Mouse (Mus musculus) neural tube, embryonic 12.5 days (tissue): ENCODE results near the gene Grin2b. TPM values are rescaled to one million over a fixed set of nuclear protein-coding genes. Genes with fewer than 3 reads are reported as not detected.

ENCODE experiments used
- ATAC-seq: fragments of 200-750 bp; cut with Nextera tagmentation; 2 replicates; pipeline ENCODE4 v1.8.0; 2017; ENCODE audit warnings: low read depth, mild to moderate bottlenecking, moderate TSS enrichment, moderate library complexity; ENCODE audit not compliant: low FRiP score
- H3K27ac ChIP-seq: fragments of 300-500 bp; sonication (generic); 2 replicates; pipeline ENCODE4 v1.5.1; 2016
- H3K27me3 ChIP-seq: fragments of 300-500 bp; sonication (generic); replicated peaks from 2 replicates; pipeline ENCODE4 v1.6.1; 2016; ENCODE audit warnings: mild to moderate bottlenecking
- H3K36me3 ChIP-seq: fragments of 300-500 bp; sonication (generic); 2 replicates; pipeline ENCODE4 v1.6.1; 2016; ENCODE audit warnings: mild to moderate bottlenecking
- H3K4me1 ChIP-seq: fragments of 300-500 bp; sonication (generic); 2 replicates; pipeline ENCODE4 v1.6.1; 2016
- H3K4me2 ChIP-seq: fragments of 300-500 bp; sonication (generic); replicated peaks from 2 replicates; pipeline ENCODE4 v1.6.1; 2016; ENCODE audit warnings: mild to moderate bottlenecking
- H3K4me3 ChIP-seq: fragments of 300-500 bp; sonication (generic); 2 replicates; pipeline ENCODE4 v1.5.1; 2016
- H3K9ac ChIP-seq: fragments of 300-500 bp; sonication (generic); 2 replicates; pipeline ENCODE4 v1.6.1; 2016; ENCODE audit warnings: mild to moderate bottlenecking
- H3K9me3 ChIP-seq: fragments of 300-500 bp; sonication (generic); 2 replicates; pipeline ENCODE4 v1.6.1; 2016; ENCODE audit warnings: mild to moderate bottlenecking
- WGBS: fragments of 180-500 bp; shearing (Covaris S2); methylation state at CpG from one replicate; pipeline ENCODE4 v1.1.7; 2016; 5-methylcytosine and 5-hydroxymethylcytosine counted together
- polyA plus RNA-seq: library from polyadenylated mRNA; unstranded; fragments of >200 nt; fragmentation: Nextera tagmentation; extraction: Ambion mirVana; gene quantifications from 2 replicates; pipeline ENCODE4 v1.2.1, GENCODE M21; 2016

The Grin2b gene
- polyA plus RNA-seq, 1 experiment from 2014 or later: 15.4 TPM

DNA sequence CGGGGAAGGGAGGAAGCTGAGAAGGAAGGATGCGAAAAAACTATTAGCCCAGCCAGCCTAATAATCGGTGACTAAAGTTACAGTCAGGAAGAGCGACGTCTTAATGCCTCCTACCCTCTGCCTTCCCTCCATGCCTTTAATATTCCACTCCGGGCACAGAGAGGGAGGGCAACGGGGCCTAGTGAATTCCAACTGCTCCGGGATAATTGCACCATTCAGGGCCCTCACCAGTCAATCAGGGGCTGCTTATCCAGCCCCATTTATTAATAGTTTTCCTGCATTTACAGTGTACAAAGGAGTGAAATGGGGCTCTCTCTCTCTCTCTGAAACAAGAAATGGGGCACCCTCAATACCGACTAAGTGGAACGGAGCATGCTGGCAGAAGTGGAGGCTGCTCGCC, 11.2 kb downstream of the Grin2b start:
- Histone ChIP-seq H3K4me2 (peak overlapping the region; percentile 17; the same call in 1 of the 2 replicates), H3K27me3 (no peaks in the 10 kb centered on the region), H3K4me3 (no peak overlapping the region), H3K27ac (no peak overlapping the region), H3K9me3 (no peaks in the 10 kb centered on the region), H3K4me1 (peaks cover 12% of the 10 kb centered on the region), H3K36me3 (no peaks in the 10 kb centered on the region), H3K9ac (no peak overlapping the region)
- peak; percentile 62; the same call in 1 of the 2 replicates for ATAC-seq
- 35% methylated on average over 11 of the region's 11 CpGs for WGBS

DNA sequence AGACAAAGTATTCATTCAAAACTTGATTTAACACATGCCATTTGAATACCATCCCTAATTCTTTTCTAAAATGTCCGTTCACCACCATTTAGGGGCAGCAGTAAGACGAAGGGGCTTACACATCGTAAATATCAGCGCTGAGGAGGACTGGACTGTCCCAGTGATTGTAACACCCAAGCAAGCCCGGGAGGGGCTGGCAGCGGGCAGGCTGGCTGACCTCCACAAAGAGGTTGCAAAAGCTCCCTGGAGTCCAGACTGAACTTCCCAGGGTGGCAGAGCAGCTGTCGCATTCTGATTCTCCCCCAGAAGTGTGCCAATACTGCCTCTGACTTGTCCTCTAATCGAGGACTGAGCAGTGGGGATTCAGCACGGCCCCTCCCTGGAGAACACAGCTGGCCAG, 19.9 kb downstream of the Grin2b start:
- Histone ChIP-seq H3K9me3 (no peaks in the 10 kb centered on the region), H3K36me3 (no peaks in the 10 kb centered on the region), H3K4me1 (peaks cover 4% of the 10 kb centered on the region), H3K27me3 (no peaks in the 10 kb centered on the region), H3K4me3 (no peak overlapping the region), H3K27ac (no peak overlapping the region), H3K9ac (no peak overlapping the region), H3K4me2 (no peak overlapping the region)
- peak; percentile 59; the same call in 1 of the 2 replicates for ATAC-seq
- WGBS: 31% methylated on average over 9 of the region's 9 CpGs

DNA sequence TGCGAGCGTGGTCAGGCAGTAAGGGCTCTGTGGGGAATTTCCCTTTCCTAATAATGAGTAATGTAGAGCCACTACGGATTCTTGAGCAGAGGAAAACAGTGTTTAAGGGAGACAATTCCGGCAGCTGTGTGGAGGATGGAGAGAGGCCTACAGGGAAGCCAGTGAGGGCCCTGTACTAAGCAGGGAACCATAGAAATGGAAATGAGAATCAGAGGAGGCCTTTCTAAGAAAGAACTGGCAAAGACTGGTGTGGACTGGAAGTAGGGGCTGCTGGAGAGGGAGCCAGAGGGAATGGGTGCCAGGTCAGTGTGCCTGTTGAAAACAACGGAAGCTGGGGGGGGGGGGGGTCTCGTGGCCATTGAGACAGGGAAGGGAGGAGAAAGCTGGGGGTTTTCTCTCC, 23.2 kb downstream of the Grin2b start:
- no peak overlapping the region for H3K9ac ChIP-seq
- H3K27me3 ChIP-seq: no peaks in the 10 kb centered on the region
- H3K27ac ChIP-seq: no peak overlapping the region
- peaks cover 4% of the 10 kb centered on the region for H3K4me1 ChIP-seq
- no peaks in the 10 kb centered on the region for H3K36me3 ChIP-seq
- ATAC-seq: no peak
- no peak overlapping the region for H3K4me3 ChIP-seq
- no peak overlapping the region for H3K4me2 ChIP-seq
- 40% methylated on average over 6 of the region's 6 CpGs for WGBS
- no peaks in the 10 kb centered on the region for H3K9me3 ChIP-seq

DNA sequence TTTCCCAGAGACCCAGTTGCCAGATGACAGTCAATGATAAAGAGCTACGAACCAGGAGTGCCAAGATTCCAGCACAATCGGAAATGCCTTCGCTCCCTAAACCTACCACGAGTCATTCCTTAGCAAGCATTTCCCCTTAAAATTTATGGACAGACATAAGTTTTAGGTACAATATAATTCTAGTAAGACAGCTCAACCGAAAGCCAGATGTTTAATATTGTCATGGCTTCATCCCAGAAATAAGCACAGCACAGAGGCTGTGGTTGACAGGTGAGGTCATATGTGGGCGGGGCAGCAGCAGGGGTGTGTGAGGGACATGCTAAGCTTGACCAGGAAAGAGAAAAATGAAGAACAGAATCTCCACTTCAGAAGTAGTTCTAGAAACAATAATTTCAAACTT, 33.3 kb downstream of the Grin2b start:
- 89% methylated on average over 6 of the region's 6 CpGs for WGBS
- no peak overlapping the region for H3K4me3 ChIP-seq
- H3K4me1 ChIP-seq: no peaks in the 10 kb centered on the region
- no peak for ATAC-seq
- H3K36me3 ChIP-seq: no peaks in the 10 kb centered on the region
- H3K27me3 ChIP-seq: no peaks in the 10 kb centered on the region
- H3K9ac ChIP-seq: no peak overlapping the region
- H3K4me2 ChIP-seq: no peak overlapping the region
- H3K9me3 ChIP-seq: no peaks in the 10 kb centered on the region
- H3K27ac ChIP-seq: no peak overlapping the region

DNA sequence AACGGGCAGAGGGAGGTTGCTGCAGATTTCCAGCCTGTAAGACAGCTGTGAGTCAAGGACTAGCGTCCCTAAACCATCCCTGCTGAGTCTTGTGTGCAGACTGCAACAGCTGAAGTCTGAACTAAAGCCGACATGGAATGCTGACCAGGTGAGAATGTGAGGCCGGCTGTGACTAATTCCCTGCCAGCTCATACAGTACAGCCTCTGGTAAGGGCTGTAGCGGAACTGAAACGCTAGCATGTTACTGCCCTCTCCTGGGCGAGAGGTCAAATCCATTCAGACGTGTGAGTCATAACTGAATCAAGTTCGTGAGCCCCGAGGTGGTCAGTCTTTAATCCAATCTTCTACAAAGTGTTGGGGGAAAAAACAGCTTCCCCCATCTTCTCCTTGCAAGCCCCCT, 42.9 kb downstream of the Grin2b start:
- no peak overlapping the region for H3K4me2 ChIP-seq
- H3K9me3 ChIP-seq: no peaks in the 10 kb centered on the region
- no peaks in the 10 kb centered on the region for H3K4me1 ChIP-seq
- H3K27ac ChIP-seq: no peak overlapping the region
- H3K9ac ChIP-seq: no peak overlapping the region
- ATAC-seq: no peak
- no peaks in the 10 kb centered on the region for H3K36me3 ChIP-seq
- H3K27me3 ChIP-seq: no peaks in the 10 kb centered on the region
- WGBS: 38% methylated on average over 10 of the region's 10 CpGs
- no peak overlapping the region for H3K4me3 ChIP-seq

DNA sequence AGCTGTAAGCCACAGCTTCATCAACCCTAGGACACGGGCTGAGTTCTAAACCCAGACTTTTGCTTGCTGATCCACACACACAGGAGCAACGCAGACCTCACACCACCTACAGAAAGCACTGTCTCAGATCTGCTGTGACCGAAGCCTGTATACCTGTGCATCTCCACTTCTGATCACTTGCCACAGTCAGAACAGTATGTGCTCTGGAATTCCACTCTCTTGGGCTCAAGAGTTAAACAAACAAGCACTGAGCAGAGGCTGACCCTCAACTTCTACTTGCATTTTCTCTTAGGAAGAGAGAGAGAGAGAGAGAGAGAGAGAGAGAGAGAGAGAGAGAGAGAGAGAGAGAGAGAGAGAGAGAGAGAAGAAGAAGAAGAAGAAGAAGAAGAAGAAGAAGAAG, 50.7 kb downstream of the Grin2b start:
- WGBS: 82% methylated on average over 3 of the region's 3 CpGs
- no peaks in the 10 kb centered on the region for H3K4me1 ChIP-seq
- H3K4me3 ChIP-seq: no peak overlapping the region
- no peaks in the 10 kb centered on the region for H3K36me3 ChIP-seq
- no peak overlapping the region for H3K4me2 ChIP-seq
- no peak overlapping the region for H3K27ac ChIP-seq
- H3K9me3 ChIP-seq: no peaks in the 10 kb centered on the region
- ATAC-seq: no peak
- no peaks in the 10 kb centered on the region for H3K27me3 ChIP-seq
- H3K9ac ChIP-seq: no peak overlapping the region

DNA sequence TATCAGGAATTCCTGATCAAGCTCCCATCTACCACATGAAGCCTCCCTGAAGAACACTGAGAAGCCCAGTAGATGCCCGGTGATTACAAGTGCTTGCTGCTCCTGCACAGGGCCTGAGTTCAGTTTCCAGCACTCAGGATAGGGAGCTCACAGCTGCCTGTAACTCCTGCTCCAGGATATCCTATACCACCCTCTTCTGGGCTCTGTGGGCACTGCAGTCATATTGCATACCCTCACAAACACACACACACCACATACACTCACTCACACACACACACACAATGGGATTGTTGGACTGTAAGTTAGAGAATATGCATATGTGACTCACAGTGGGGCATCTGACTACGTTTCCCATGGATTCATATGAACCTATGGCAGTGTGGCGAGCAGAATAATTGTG, 55.9 kb downstream of the Grin2b start:
- 94% methylated on average over 3 of the region's 3 CpGs for WGBS

DNA sequence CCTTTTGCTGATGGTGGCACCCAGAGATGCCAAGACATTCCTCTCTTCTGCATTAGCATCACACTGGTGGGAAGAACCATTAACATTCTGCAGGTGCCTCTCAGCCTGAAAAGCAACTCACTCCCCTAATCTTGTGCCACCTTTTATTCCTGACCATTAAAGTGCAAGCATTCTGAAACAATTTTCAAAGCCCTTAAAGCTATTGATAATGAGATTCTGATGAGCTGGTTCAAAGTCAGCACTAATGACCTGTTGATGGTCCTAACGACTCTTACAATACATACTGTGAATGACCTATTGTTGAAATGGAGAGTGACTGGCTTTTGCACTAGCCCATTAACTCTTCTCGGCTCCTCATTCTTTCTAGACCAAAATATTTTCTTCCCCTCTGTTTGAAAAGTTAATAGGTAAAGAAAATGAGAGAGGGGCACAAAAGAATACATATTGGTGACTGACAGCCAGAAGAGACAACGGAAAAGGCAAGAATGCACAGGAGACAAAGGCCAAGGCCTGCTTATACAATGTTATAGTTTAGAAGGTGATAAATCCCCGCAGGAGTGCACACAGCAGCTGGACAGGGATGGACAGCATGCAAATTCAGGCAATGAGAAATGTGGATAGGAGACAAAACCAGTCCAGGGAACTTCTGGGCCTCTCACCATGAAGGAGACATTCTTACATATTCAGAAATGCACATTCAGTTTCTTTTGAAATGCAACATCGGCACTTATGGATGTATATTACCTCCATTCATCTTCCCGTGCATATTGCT, 59.5 kb downstream of the Grin2b start:
- Histone ChIP-seq H3K4me1 (no peaks in the 10 kb centered on the region), H3K27me3 (no peaks in the 10 kb centered on the region), H3K9ac (no peak overlapping the region), H3K27ac (no peak overlapping the region), H3K36me3 (no peaks in the 10 kb centered on the region), H3K4me2 (no peak overlapping the region), H3K4me3 (no peak overlapping the region), H3K9me3 (no peaks in the 10 kb centered on the region)
- no peak for ATAC-seq
- 39% methylated on average over 6 of the region's 6 CpGs for WGBS

More for the DNA sequence above, 55.9 kb downstream of the Grin2b start:
- Histone ChIP-seq H3K9ac (no peak overlapping the region), H3K27me3 (no peaks in the 10 kb centered on the region), H3K4me3 (no peak overlapping the region), H3K36me3 (no peaks in the 10 kb centered on the region), H3K9me3 (no peaks in the 10 kb centered on the region), H3K4me1 (no peaks in the 10 kb centered on the region), H3K4me2 (no peak overlapping the region), H3K27ac (no peak overlapping the region)
- ATAC-seq: no peak

DNA sequence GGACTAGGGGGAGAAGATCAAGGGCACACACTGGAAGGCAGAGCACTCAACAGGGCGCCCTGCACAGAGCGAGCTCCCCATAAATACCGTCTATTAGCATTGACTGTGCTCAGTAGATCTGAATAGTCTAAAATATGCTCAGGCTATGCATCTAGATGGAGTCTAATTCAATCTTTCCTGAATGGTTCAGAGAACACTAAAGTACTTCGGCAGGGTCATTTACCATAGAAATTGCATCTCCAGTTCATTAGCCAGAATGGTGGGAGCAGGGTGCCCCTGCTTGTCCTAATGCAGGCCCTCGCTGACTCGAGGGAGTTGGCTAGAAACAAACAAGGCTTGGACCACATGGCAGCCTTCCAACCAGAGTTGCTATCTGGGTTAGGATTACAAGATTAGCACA, 64.1 kb downstream of the Grin2b start:
- Histone ChIP-seq H3K4me2 (no peak overlapping the region), H3K9me3 (no peaks in the 10 kb centered on the region), H3K27me3 (no peaks in the 10 kb centered on the region), H3K27ac (no peak overlapping the region), H3K4me3 (no peak overlapping the region), H3K36me3 (no peaks in the 10 kb centered on the region), H3K4me1 (no peaks in the 10 kb centered on the region), H3K9ac (no peak overlapping the region)
- ATAC-seq: peak; percentile 37; the same call in 1 of the 2 replicates
- 60% methylated on average over 6 of the region's 6 CpGs for WGBS

DNA sequence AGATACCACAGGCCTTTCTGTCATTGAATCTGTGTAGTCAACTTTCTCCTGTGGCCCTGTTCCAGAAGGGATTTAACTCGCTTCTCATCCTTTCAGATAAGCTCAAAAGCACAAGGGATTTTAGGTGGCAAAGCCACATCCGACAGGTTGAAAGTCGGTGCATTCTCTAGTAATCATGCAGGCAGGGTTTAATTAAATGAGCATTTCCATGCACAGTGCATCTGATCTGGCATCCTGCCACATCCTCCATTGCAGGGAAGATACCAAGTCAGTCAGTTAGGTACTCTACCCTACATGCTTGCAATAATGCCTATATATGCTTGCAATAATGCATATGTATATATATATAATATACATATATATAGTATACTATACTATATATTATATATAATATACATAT, 64.8 kb downstream of the Grin2b start:
- Histone ChIP-seq H3K9ac (no peak overlapping the region), H3K36me3 (no peaks in the 10 kb centered on the region), H3K9me3 (no peaks in the 10 kb centered on the region), H3K4me3 (no peak overlapping the region), H3K27me3 (no peaks in the 10 kb centered on the region), H3K4me2 (no peak overlapping the region), H3K4me1 (no peaks in the 10 kb centered on the region), H3K27ac (no peak overlapping the region)
- WGBS: 82% methylated on average over 3 of the region's 3 CpGs
- ATAC-seq: no peak

DNA sequence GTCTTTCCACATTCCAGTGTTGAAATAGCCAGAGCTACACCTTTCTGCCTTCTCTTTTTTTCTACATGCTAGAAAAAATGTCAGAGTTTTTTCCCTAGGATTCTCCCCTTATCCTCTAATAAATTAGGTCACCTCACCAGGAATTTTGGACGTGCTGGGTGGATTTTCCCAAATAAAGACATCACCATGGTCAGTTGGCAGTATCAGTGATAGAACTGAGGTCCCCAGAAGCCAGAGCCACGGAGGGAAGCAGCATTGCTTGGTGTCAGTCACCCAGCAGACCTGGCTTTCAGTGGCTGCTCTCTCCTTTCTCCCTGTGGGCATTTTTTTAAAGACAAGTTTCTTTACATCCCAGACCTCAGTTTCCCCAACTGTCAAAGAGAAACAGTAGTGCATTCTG, 68.1 kb downstream of the Grin2b start:
- Histone ChIP-seq H3K4me2 (no peak overlapping the region), H3K4me3 (no peak overlapping the region), H3K27ac (no peak overlapping the region), H3K27me3 (no peaks in the 10 kb centered on the region), H3K4me1 (no peaks in the 10 kb centered on the region), H3K9me3 (no peaks in the 10 kb centered on the region), H3K9ac (no peak overlapping the region), H3K36me3 (no peaks in the 10 kb centered on the region)
- 81% methylated on average over 2 of the region's 2 CpGs for WGBS
- ATAC-seq: no peak

DNA sequence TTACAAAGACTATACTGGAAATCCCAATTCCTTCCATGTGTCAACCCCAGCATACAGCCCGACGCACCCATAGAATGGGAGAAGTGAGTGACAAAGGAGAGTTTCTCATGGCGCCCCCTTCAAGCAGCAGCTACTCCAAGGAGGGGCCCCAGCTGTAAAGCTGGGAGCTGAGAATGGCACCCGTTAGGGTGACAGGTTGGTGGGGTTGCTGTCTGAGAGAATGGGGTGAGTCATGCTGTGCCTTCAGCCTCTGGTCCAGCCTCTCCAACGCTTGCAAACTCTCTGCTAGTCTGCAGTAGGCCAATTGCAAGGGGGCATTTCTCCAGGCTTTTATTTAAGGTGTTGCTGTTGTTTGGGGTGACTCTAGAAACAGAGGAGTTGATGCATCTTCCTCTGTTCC, 73.1 kb downstream of the Grin2b start:
- 82% methylated on average over 5 of the region's 5 CpGs for WGBS
- Histone ChIP-seq H3K36me3 (no peaks in the 10 kb centered on the region), H3K27ac (no peak overlapping the region), H3K27me3 (no peaks in the 10 kb centered on the region), H3K9me3 (no peaks in the 10 kb centered on the region), H3K4me3 (no peak overlapping the region), H3K9ac (no peak overlapping the region), H3K4me1 (no peaks in the 10 kb centered on the region), H3K4me2 (no peak overlapping the region)
- no peak for ATAC-seq

DNA sequence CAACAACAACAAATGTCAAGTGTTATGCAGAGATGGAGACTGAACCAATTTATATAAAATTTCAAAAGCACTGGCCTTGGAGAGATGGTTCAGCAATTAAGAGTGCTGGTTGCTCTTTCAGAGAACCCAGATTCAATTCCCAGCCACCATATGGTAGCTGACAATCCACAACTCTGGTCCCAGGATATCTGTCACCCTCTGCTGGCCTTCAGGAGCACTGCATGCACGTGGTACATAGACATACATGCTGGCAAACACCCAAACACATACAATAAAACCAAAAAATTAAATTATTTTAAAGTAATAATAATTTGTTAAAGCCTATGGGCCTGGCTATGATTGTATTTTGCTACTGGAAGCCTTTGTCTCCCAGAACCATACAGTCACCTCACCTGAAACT, 77.0 kb downstream of the Grin2b start:
- 25% methylated on average over 1 of the region's 1 CpGs for WGBS
- H3K4me2 ChIP-seq: no peak overlapping the region
- H3K4me1 ChIP-seq: no peaks in the 10 kb centered on the region
- H3K9me3 ChIP-seq: no peaks in the 10 kb centered on the region
- H3K27me3 ChIP-seq: no peaks in the 10 kb centered on the region
- ATAC-seq: no peak
- no peak overlapping the region for H3K4me3 ChIP-seq
- no peak overlapping the region for H3K27ac ChIP-seq
- no peak overlapping the region for H3K9ac ChIP-seq
- no peaks in the 10 kb centered on the region for H3K36me3 ChIP-seq
